Mouse (Mus musculus): ENCODE data around the gene Zbtb20. TPM values are rescaled to one million over a fixed set of nuclear protein-coding genes. Genes with fewer than 3 reads are reported as not detected.

The Zbtb20 gene
- total RNA-seq, 2 experiments from 2014 or later, result 259 to 306 TPM

DNA sequence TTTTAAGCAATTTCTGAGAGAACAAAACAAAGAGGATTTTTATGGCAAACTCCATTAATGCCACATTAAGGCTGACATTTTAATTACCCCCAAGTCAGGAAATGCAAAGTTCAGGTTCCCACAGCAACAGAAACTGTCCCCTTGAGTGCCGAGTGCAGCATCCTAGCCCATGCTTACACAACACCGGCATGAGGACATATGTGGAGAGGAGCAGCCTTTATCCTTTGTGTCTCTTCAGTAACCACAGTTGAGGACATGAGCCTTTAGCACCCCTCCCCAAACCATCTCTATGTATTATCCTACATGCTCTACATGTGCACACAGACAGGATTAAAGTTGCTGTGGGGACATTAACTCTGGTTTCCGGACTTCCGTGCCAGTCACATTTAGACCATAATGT, 705.9 kb downstream of the Zbtb20 start:
- DNase-seq (ENCODE audit: low spot score in 2 of 2), result no peak

GRCm38 (mm10) chr16:43586859-43587429, 711.3 kb downstream of the Zbtb20 start:
- no peak for DNase-seq (ENCODE audit: low spot score in 2 of 2)

GRCm38 (mm10) chr16:43590704-43591493, 715.2 kb downstream of the Zbtb20 start:
- peak in 1 of 2 experiments; percentile 52 for DNase-seq (ENCODE audit: low spot score in 2 of 2)

- no peak for DNase-seq (ENCODE audit: low spot score in 2 of 2)
These were observed 716.4 kb downstream of the Zbtb20 start for GRCm38 (mm10) chr16:43592062-43592461.

GRCm38 (mm10) chr16:43592801-43593200, 717.1 kb downstream of the Zbtb20 start:
- no peak for DNase-seq (ENCODE audit: low spot score in 2 of 2)

- peak; percentile 79 to 92 for DNase-seq (ENCODE audit: low spot score in 2 of 2)
These were observed 721.8 kb downstream of the Zbtb20 start for GRCm38 (mm10) chr16:43597375-43598060.

GRCm38 (mm10) chr16:43599707-43600106, 724.0 kb downstream of the Zbtb20 start:
- no peak for DNase-seq (ENCODE audit: low spot score in 2 of 2)

- DNase-seq (ENCODE audit: low spot score in 2 of 2), result no peak
These were observed 726.9 kb downstream of the Zbtb20 start for GRCm38 (mm10) chr16:43602573-43602972.

DNA sequence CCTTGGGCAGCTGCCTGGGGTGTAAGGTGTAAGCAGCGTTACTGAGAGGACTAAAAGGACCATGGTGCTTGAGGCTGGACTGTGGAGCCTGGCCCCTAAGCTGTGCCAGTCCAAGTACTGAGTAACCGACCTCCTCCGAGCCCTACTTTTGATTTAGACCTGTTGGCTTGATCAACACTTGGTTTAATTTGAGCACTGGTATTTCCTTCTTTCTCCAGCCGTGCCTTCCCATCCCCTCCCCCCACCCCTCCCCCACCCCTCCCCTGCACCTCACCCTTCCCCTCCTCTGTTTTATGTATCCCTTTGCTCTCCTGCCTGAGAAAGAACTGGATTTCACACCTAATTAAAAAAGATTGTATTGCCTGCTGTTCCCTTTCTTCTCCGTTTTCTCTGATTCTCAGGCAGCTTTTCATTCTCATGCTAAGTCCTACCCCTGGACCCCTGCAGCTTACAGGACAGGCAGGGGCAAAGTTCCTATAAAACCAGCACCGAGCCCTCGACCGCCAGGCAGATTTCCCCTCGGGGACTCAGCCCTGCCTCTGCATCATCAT, 728.0 kb downstream of the Zbtb20 start:
- DNase-seq (ENCODE audit: low spot score in 2 of 2), result no peak

- DNase-seq (ENCODE audit: low spot score in 2 of 2), result no peak
These were observed 728.8 kb downstream of the Zbtb20 start for GRCm38 (mm10) chr16:43604399-43605013.

DNA sequence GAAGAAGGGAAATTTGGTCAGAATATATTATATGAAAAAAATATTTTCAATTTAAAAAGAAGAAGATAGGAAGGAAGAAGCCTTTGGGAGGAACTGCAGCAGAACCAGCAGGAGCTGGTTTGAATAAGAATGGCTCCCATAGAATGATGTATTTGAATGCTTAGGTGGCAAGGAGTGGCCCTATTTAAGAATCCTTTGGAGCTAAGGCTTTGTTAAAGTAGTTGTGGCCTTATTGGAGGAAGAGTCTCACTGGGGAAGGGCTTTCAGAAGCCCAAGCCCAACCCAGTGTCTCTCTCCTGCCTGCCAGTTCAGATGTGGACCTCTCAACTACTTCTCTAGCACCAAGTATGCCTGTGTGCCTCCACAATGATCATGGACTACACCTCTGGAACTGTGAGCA, 731.4 kb downstream of the Zbtb20 start:
- no peak for DNase-seq (ENCODE audit: low spot score in 2 of 2)

DNA sequence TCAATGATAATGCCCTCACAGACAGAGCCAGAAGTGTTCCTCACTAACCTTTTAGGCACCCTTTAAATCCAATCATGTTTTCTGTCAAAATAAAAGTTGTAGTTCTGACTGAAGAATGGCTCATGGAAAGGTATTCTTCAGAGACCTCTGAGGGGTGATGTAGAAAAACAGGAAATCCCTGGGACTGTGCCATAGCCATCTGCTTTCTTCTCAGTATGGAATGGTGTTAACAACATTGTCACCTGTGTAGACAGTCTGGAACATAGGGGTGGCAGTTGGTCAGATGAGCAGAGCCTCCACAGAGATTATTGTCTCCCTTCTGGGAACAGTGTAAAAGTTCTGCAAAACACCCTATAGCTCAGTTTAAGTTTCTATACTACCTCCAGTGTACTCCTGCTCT, 732.4 kb downstream of the Zbtb20 start:
- DNase-seq (ENCODE audit: low spot score in 2 of 2), result no peak

GRCm38 (mm10) chr16:43610375-43610774, 734.7 kb downstream of the Zbtb20 start:
- DNase-seq (ENCODE audit: low spot score in 2 of 2), result no peak

- no peak for DNase-seq (ENCODE audit: low spot score in 2 of 2)
These were observed 740.7 kb downstream of the Zbtb20 start for GRCm38 (mm10) chr16:43616348-43616747.

- DNase-seq (ENCODE audit: low spot score in 2 of 2), result no peak
These were observed 741.7 kb downstream of the Zbtb20 start for GRCm38 (mm10) chr16:43617346-43617745.

DNA sequence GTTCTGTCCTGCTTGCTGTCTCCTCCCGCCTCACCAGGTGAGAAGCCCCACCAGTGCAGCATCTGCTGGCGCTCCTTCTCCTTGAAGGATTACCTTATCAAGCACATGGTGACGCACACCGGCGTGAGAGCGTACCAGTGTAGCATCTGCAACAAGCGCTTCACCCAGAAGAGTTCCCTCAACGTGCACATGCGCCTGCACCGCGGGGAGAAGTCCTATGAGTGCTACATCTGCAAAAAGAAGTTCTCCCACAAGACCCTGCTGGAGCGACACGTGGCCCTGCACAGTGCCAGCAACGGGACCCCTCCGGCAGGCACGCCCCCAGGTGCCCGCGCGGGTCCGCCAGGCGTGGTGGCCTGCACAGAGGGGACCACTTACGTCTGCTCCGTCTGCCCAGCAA, 742.6 kb downstream of the Zbtb20 start:
- no peak for DNase-seq (ENCODE audit: low spot score in 2 of 2)

DNA sequence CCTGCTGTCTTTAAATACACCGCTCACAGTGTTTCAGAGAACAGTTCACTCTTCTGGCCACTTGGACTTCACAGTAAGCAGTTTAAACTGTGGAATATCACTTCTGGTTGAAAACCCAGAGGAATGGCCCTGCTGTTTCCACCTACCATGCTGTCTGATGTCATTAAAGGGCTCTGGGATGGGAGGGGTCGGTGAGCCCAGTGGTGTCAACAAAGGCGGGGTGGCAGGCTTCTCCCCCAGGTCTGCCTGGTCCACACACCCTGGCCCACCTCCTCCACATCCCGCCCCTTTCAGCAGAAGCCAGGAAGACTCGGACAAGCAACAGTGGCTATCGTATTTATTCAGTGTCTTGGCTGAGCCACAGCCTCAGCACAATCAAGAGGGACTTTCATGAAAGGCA, 743.6 kb downstream of the Zbtb20 start:
- no peak for DNase-seq (ENCODE audit: low spot score in 2 of 2)

DNA sequence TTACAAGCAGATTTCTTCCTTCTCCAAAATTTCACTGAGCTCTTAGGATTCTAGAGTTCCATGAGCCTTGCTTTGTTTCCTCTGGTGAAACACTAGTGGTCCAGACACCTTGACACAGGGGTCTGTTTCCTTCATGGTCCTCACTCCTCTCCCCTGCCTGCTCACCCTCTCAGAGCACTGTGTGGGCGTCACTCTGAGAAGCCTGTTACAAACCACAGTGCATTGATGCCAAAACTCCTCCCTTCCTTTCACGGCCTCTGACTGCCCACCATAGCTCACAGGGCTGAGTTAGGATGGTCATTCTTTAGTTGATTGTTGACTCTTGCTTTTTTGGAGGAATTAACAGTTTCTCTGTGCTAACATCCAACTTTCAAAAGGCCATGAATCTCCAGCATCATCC, 744.7 kb downstream of the Zbtb20 start:
- no peak for DNase-seq (ENCODE audit: low spot score in 2 of 2)

GRCm38 (mm10) chr16:43623315-43624000, 747.8 kb downstream of the Zbtb20 start:
- no peak for DNase-seq (ENCODE audit: low spot score in 2 of 2)

DNA sequence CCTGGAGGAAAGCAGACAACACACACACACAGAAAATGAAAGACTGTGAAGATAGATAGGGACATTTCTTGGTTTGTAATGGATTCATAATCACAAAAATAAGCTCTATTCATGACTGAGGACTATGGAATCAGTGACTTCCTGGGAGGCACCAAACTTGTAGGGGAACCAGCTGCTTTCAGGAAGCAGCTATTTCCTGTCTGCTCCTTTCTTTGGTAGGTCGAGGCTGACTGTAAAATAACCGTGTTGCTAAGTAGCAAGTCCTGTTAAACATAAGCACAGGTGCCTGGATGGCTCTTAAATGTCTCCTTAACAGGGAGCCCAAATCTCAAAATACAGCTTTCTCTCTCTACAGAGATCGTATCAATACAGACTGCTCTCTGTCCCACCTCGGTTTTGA, 749.2 kb downstream of the Zbtb20 start:
- no peak for DNase-seq (ENCODE audit: low spot score in 2 of 2)

DNA sequence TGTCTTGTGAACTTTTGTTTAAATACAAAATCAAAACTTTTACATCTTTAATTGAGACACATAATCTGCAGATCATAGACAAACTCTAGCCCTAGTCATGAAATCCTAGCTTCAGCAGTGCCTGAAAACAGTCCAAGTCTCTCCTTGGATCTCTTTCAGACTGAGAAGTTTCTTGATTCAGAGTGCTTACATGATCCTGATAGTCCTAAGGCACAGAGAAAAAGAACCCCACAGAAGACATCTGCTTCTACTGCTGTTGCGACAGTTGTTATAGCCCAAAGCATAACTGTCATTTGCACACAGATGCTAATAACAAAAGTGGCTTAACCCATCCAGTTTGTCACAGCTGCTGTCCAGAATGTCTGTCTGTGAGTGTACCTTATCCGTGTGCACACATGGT, 749.6 kb downstream of the Zbtb20 start:
- no peak for DNase-seq (ENCODE audit: low spot score in 2 of 2)
